Mouse (Mus musculus) olfactory bulb, adult 2 months (tissue): ENCODE data around the gene Ankrd12. TPM values are rescaled to one million over a fixed set of nuclear protein-coding genes. Genes with fewer than 3 reads are reported as not detected.

Experiments used
- H3K27ac ChIP-seq: fragments of 200-500 bp; 2 replicates; pipeline ENCODE4 v1.5.1; 2012; ENCODE audit warnings: low read depth, low read length; ENCODE audit not compliant: insufficient read depth
- H3K4me1 ChIP-seq: fragments of 200-500 bp; 2 replicates; pipeline ENCODE4 v1.6.1; 2012; ENCODE audit warnings: low read length; ENCODE audit not compliant: control insufficient read depth, insufficient read depth
- H3K4me3 ChIP-seq: fragments of 200-500 bp; 2 replicates; pipeline ENCODE4 v1.5.1; 2012; ENCODE audit warnings: mild to moderate bottlenecking, low read depth, low read length, moderate library complexity; ENCODE audit not compliant: insufficient read depth
- CTCF ChIP-seq: fragments of 200-500 bp; IDR thresholded peaks from 2 replicates; pipeline ENCODE4 v1.5.1; 2012; ENCODE audit warnings: low read depth, mild to moderate bottlenecking, low read length, moderate library complexity; ENCODE audit not compliant: insufficient read depth
- POLR2A ChIP-seq: fragments of 200-500 bp; IDR thresholded peaks from 2 replicates; pipeline ENCODE4 v1.6.1; 2012; ENCODE audit warnings: mild to moderate bottlenecking, low read depth, low read length, moderate library complexity; ENCODE audit not compliant: insufficient read depth
- WGBS: fragments of 180-500 bp; shearing (Covaris S2); methylation state at CpG from one replicate; pipeline ENCODE4 v1.1.7; 2018; 5-methylcytosine and 5-hydroxymethylcytosine counted together
- polyA plus RNA-seq: library from polyadenylated mRNA; stranded (reverse); fragments of >200 nt; gene quantifications from 2 replicates; pipeline ENCODE4 v1.2.4, GENCODE M21; 2012; ENCODE audit warnings: low replicate concordance; ENCODE audit not compliant: missing spikeins, insufficient read depth, insufficient read length

Ankrd12 gene
- polyA plus RNA-seq, 1 experiment, result not detected

DNA sequence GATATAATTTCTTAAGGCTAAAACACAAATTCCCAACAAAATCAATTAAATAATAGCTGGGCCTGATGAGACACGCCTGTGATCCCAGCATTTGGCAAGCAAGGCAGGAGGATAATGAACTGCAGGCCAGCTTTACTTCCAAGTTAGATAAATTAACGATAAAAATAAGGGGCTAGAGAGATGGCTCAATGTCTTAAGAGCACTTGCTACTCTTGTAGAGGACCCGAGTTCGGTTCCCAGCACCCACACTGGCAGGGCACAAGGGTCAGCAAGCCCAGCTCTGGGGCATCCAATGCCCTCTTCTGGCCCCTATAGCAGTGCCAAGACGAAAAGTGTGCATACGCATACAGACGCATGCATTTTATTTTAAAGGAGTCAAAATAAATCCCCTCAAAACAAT is 126.7 kb downstream of the Ankrd12 start:
- 15% methylated on average over 7 of the region's 7 CpGs for WGBS
- TF ChIP-seq CTCF (no peak), POLR2A (no peak)
- peaks cover 7% of the 10 kb centered on the region for H3K4me1 ChIP-seq
- 0 out of 2 replicates have a peak overlapping the region, but pooled peaks have one; percentile 18 for H3K27ac ChIP-seq
- peak overlapping the region; percentile 60 for H3K4me3 ChIP-seq

- no peak overlapping the region for H3K4me3 ChIP-seq
- TF ChIP-seq POLR2A (no peak), CTCF (no peak)
- H3K4me1 ChIP-seq, result peaks cover 7% of the 10 kb centered on the region
- 80% methylated on average over 8 of the region's 8 CpGs for WGBS
- no peak overlapping the region for H3K27ac ChIP-seq
Measured at GRCm38 (mm10) chr17:65947307-65947706, 129.6 kb downstream of the Ankrd12 start.

- H3K4me3 ChIP-seq, result no peak overlapping the region
- WGBS, result 92% methylated on average over 2 of the region's 2 CpGs
- TF ChIP-seq POLR2A, result no peak
- no peak for TF ChIP-seq CTCF
- H3K4me1 ChIP-seq, result peaks cover 7% of the 10 kb centered on the region
- H3K27ac ChIP-seq, result no peak overlapping the region
Measured at GRCm38 (mm10) chr17:65945420-65945819, 131.5 kb downstream of the Ankrd12 start.

GRCm38 (mm10) chr17:65942394-65942793 is 134.5 kb downstream of the Ankrd12 start:
- TF ChIP-seq POLR2A (no peak), CTCF (no peak)
- H3K27ac ChIP-seq, result no peak overlapping the region
- 69% methylated on average over 4 of the region's 4 CpGs for WGBS
- no peak overlapping the region for H3K4me3 ChIP-seq
- peaks cover 8% of the 10 kb centered on the region for H3K4me1 ChIP-seq

- whole genome bisulfite sequencing, result 95% methylated on average over 6 of the region's 6 CpGs
- no peak for TF ChIP-seq CTCF
- Histone ChIP-seq H3K27ac (no peak overlapping the region), H3K4me1 (peaks cover 8% of the 10 kb centered on the region), H3K4me3 (no peak overlapping the region)
Measured at GRCm38 (mm10) chr17:65941275-65941674, 135.6 kb downstream of the Ankrd12 start.

DNA sequence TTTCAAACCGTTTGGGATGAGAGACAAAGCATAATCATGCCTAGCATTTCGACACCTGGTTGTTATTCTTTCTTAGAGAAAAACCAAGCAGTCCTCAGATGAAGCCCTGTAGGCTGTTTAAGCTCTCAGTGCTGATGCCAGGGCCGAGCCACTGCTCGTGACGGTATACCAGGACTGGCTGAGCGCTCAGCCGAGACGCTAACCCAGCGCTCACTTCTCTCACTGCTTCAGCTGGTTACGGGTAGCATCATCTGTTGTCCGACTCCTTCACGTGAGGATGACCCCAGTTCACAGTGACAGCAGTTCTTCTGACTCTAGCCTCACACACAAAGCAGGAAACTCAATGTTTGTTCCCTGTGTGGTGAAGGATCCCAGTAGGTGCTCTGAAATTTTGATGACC is 136.7 kb downstream of the Ankrd12 start:
- TF ChIP-seq POLR2A, result no peak
- TF ChIP-seq CTCF, result no peak
- Histone ChIP-seq H3K4me1 (peaks cover 8% of the 10 kb centered on the region), H3K27ac (no peak overlapping the region), H3K4me3 (no peak overlapping the region)
- WGBS, result 62% methylated on average over 12 of the region's 12 CpGs

DNA sequence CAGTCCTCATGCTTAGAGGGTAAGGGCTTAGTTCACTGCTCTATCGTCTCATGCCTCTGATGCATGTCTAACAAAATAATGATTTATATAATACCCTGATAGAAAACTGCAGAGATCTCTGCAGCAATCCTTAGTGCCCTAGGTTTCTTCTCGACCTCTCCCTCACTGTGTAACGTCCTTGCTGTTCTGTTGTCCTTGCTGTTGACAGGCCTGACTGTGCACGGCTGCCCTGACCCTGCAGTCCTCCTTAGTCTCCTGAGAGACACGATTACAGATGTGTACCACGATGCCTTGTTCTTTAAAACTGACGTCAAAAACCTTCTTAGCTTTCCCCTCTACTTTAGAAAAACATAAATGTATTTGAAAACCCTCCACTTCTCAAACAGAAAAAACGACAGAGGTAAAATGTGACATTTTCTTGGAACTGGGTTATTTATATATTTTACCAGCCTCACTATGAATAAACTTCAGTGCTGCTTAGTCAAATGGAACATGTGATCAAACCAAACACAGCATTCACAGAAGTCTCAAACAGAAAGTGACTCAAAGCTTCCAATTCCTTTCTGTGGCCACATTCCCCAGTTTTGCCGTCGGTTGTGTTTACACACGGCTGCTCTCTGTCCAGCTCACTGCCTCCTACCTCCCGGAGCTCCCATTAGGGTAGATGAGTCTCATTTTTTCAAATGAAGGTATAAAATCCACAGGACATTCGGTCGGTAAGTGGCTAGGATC is 137.3 kb downstream of the Ankrd12 start:
- TF ChIP-seq POLR2A (no peak), CTCF (no peak)
- Histone ChIP-seq H3K4me1 (peaks cover 8% of the 10 kb centered on the region), H3K4me3 (no peak overlapping the region), H3K27ac (0 out of 2 replicates have a peak overlapping the region, but pooled peaks have one; percentile 36)
- WGBS, result 45% methylated on average over 14 of the region's 14 CpGs

DNA sequence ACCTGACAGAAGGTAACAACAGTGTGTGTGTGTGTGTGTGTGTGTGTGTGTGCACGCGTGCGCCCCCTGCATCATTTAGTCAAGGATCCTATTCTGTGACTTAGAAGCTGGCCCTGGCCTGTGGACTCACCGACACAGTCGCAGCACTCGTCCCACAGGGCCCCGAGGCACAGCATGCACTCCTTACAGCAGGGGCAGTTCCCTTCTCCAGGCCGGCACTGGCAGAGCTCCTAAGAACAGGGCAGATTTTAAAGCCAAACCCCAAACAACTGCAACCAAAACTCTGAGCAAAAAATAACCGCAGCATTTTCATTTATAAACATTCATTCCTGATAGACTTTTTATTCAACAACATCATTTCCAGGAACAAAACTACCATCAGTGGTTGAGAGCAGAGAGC is 139.2 kb downstream of the Ankrd12 start:
- H3K4me1 ChIP-seq, result peaks cover 8% of the 10 kb centered on the region
- no peak for TF ChIP-seq CTCF
- TF ChIP-seq POLR2A, result no peak
- no peak overlapping the region for H3K4me3 ChIP-seq
- WGBS, result 83% methylated on average over 9 of the region's 9 CpGs
- H3K27ac ChIP-seq, result no peak overlapping the region

DNA sequence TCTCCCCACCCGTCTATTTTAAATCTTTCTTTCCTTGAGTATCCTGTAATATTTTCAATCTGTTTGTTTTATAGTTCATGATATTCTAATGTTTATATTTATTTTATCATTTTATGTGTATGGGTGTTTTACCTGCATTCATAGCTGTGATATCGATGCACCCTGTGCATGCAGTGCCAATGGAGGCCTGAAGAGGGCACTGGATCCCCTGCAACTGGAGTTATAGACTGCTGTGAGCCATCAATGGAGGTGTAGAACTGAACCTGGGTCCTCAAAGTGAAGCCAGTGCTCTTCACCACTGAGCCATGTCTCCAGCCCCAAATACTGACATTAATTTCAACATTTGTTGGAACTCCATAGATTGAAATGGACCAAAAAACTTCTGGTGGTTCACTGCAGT is 143.1 kb downstream of the Ankrd12 start:
- no peak overlapping the region for H3K4me3 ChIP-seq
- TF ChIP-seq POLR2A (no peak), CTCF (no peak)
- H3K27ac ChIP-seq, result no peak overlapping the region
- peaks cover 7% of the 10 kb centered on the region for H3K4me1 ChIP-seq
- WGBS, result 92% methylated on average over 2 of the region's 2 CpGs
